Mouse (Mus musculus): Measurements from ENCODE around the gene Egflam.

Egflam gene

DNA sequence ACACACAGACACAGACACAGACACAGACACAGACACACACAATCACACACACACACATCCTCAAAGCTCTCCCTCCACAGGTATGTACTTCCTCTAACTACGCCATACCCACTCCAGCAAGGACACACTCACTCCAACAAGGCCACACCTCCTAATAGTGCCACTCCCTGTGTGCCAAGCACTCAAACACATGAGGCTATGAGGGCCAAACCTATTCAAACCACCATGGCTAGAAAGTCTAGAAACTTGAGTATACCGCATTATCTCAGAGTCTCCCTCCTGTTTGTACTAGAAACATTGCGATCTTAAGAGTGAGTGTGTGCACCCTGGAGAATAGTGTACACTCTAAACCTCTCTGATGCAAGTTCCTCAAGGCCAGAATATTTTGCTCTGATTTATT is 182.3 kb downstream of the Egflam start:
- DNase-seq = no peak

DNA sequence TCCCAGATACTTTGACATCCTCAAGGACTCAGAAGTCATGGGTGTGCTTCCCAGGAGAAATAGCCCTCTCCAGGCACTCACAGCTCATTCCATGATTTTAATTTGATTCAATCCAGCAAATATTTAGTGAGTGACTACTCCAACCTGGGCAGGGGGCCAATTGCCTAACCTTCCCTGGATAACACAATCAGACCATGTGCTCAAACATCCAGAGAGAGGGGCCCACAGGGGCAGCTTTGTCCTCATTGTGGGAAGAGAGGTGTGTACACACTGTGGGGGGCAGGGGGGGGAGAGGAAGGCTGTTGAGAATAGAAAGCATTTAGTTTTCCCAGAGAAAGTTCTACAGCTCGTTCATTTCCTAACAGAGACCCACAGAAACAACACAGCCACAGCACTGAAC is 184.5 kb downstream of the Egflam start:
- no peak for DNase-seq

DNA sequence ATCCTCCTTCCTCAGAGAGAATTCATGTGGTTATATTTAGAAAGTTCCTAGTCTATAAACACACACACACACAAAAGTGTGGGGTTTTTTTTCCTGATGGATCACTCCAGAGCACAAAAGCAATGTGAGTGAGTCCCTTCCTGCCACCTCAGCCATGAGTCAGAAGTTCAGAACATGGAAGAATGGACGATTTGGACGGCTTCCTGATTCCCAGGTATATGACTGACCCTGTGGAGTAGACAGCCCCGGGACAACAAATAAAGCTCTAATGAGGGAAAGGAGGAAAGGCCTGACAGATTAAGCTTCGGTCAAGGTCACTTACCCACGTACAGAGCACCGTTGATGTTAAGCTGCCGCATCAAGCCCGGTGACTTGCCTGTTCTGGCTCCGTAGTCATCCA is 190.0 kb downstream of the Egflam start:
- DNase-seq = no peak

DNA sequence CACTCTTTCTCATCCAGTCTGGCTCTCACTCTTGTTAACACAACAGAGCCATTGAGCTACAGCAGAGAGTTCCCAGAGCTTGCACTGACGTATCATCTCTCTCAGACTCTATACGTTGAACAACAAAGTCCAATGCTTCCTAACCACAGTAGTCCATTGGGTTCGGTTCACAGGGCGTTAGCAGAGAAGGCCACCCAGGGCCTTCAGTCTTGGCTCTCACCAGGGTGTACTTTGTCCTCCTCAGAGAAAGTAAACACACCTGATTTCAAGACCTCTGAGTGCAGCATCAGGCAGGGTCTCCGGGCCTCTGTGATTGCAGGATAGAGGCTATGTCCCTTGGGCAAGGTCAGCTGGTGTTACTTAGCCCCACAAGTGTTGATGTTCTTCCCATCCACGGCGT is 190.9 kb downstream of the Egflam start:
- DNase-seq = no peak

DNA sequence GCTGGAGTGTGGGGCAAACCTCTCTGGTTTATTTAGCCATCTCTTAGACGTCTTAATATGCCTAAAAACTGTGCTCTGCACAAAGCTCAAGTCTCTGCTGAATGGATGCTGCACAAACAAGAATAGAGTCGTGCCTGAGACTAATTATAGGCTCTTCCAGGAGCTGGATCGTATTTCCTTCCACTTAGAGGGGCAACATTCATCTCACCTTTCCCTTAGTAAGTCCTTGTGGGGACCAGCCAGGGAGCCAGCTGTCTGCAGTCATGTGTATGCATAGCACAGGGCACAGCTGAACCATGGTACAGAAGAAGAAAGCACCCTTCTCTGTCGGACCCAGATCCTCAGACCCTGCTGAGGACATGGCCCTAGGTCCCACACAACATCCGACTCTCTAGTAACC is 192.1 kb downstream of the Egflam start:
- no peak for DNase-seq

DNA sequence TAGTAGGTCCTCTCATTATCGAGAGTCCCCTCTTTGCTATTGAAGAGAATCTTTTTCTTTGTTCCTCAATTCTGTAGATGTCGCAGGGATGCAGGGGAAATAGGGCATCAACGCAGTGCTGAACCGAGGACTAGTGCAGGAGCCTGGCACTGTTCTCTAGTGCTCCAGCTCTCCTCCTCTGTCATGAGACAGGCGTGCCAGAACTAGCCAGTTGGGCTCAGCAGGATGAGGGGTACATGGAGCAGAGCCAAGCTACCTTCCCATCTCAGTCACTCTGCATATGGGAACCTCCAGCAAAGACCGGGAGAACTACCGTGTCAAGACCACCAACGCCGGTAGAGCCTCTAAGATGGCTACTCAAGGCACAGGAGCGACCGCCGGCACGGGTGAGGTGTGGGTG is 193.3 kb downstream of the Egflam start:
- no peak for DNase-seq

DNA sequence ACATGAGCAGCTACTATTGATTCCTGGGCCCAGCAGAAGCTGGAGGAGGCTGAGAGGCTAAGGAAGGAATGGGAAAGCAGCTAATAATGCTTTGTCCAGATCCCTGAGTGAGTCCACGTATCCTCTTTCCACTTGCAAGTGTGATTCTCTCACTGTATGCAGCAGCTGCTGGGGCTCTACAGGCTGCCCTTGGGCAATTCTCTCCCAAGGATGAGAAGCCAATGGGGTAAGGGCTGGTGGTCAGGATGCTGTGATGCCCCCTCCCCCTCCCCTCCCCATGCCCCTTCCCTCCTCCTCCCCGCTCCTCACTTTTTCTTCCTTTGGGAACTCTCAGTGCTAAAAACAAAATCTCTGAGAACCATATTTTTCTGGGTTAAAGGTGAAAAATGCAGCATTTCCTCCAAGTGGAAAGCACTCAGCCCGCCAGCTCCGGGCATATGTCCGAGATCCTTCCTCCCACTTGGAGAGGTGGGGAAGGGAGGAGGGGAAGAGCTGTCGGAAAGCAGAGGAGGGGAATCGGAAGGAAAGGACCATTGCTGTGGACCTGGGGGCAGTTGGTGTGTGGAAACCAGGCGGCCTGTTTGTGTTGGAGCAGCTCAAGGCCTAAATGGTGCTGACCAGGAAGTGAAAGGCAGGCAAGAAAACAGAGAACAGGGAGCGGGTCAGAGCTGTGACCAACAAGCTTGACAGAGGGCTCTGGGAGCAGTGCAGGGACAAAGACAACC is 194.4 kb downstream of the Egflam start:
- no peak for DNase-seq

DNA sequence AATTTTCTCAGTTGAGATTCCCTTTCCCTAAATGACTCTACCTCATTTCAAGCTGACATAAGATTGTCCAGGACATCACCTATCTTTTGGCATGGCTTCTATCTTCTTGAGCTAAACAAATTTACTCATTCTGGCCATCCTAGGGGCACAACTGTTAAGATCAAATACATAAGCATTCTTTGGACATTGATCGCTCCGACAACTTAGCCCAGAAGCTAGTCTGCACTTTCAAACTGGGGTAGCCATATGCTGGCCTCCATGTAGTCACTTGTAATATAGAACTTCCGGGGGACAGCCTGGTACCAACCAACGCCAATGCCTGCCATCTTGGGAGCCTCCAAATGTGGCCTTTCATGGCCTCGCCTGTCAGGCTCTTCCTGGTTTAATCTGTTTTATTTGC is 195.2 kb downstream of the Egflam start:
- no peak for DNase-seq

DNA sequence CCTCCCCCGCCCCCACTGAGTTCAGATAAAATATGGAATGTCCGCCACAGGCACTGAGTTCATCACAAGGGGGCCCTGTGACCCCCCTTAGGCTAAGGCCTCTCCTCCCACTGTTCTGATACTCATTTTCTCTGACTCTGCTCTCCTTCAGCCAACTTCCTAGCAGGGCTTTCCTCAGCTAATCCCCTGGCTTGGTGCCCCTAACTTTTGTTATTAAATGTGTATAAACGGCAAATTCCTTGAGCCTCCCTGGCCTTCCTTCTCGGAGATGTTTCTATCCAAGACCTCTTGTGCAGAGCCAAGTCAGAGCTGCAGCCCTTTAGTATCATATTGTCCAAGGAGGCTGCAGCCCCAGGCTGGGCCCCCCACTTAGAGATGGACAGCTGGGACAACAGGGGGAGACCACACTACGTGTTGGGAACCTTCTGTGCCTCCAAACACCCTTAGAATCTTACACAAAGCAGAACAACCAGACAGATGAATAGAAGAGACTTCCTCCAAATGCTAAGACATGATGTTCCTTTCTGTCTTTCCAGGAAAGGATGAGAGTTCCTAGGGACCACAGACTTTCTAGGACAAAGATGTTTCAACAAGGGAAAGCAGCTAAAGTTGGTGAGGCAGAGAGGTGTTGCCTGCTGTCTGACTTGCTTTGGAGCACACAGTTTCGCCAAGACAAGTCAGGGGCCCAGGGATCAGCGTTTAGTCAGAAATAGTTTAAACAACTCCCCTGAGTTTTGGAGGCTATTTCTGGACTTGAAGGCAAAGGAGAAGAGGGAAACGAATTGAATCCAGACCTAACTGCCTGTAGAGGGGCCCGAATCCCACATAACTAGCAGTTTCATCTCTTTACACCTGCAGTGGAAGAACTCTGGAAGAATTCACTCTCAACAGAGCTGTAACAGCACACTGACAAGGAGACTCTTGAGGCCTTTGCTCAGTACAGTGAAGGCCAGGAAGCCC is 196.5 kb downstream of the Egflam start:
- DNase-seq = no peak

DNA sequence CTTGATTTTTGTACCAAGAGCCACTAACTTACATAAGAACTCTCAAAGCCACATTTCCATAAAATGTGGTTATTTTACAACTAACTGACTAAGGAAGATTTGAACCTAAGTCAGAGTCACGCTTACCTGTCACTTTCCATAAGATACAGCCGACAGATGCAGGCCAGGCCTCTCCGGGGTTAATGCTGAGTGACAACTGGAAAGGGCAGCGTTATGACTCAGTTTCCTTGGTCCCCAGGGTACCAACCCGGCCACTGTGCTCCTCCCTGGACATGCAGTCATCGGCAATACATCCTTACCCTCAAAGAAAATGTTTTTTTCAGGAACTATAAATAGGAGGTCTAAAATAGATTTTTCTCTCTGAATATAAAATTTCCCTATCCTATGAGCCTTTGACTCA is 197.9 kb downstream of the Egflam start:
- DNase-seq = no peak

DNA sequence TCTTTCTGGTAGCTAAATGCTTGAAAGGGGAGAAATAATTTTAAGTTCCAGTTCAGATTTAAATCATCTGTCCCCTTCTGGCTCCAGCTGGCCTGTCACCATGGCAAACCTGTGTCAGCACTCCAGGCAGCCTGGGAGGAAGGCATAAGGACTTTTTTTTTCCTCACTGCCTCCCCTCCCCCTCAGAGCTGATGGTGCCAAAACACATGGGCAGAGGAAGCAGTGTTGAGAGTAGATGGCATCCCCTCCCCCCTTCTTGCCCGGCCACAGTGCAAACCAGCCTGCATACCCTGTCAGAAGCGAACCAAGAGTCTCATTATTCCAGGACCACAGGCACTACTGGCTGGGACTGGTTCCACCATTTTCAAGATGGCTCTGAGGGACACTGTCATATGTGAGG is 199.4 kb downstream of the Egflam start:
- peak; percentile 11 for DNase-seq

DNA sequence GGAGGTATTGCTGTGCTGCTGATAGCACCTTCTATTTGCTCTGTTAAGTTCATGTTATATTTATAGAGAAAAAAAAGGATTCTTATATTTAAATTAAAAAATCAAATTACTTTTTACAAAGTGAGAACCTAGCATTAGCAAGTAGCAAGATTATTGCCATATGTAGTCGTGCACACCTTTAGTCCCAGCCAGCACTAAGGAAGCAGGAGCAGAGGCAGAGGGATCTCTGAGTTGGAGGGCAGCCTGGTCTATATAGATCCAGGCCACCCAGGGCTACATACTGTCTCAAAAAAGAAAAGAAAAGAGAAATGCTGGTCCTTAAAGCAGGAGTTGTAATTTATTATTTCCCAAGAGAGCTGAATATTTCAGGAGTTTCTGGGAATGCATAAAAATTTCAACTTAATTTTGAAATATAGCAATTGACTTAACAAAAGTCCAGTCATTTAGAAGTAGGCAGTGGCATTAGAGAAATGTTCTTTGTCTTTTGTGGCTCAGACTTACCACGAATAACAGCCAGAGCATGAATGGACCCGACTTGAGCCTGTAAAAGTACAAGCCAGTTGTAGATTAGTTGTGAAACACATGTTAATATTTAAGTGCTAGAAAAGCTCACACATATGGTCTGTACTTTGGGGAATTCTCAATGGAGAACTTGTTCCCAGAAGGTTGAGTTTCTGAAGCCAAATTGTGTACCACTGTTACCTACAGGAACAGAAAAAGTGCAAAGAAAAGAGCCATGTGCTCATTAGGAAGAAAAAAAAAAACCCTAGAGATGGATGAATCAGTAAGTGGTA is 200.3 kb downstream of the Egflam start:
- no peak for DNase-seq

DNA sequence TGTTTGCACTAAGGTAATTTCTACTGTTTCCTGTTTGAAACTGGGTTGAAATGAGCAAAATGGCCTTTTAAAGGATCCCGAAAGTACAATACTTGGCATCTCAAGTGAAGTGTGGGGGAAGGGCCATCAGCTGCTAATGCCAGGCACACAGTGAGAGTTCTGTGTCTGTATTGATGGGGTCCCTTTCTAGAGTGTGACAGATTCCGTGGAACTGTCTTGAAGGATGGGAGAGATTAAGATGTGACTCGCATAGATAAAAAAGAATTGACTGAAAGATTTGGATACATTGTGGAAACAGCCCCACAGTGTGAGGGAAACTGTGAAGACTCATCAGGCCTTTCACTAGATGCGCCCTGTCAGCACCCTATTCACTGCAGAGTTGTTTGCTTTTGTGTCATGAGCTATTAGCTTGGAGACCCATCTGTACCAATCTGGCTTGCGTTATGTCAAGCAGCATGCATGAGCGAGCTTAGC is 203.4 kb downstream of the Egflam start:
- no peak for DNase-seq

DNA sequence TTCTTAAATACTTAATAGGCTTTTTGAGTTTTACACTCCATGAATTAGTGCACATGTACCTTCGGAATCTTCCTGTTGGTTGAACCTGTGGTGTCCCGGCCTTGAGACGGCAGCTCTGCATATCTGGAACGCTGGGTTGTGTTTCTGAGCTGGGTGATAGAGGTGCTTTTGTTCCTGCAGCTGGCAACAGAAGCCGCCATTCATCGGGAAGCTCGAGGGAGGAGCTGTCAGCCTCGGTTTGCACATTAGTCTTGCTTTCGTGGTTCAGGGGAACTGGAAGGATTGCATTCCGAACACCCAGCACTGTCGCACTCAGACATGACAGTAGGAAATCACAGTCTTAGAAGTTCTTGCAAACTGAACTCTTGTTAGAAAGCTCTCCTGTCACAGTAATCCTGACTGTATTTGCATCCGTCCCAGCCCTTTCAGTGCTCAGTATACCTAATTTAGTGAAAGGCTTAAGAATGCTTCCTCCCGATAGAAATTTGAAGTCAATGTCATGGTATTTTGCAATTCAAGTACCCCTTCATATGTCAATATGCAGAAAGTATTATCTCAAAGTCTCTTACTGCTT is 204.0 kb downstream of the Egflam start:
- peak; percentile 20 for DNase-seq

DNA sequence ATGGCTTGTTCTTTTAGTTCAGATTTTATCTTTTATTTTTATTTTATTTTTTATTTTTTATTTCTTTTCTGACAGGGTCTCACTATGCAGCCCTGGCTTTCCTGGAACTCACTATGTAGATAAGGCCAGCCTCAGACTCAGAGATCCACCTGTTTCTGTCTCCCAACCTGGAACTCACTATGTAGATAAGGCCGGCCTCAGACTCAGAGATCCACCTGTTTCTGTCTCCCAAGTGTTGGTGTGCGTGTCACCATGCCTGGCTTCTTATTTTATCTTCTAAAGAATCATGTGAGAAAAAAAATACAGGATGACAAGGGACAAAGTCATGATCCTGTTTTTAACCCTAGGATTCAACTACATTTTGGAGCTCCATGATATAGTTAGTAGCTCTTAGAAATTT is 205.6 kb downstream of the Egflam start:
- no peak for DNase-seq

DNA sequence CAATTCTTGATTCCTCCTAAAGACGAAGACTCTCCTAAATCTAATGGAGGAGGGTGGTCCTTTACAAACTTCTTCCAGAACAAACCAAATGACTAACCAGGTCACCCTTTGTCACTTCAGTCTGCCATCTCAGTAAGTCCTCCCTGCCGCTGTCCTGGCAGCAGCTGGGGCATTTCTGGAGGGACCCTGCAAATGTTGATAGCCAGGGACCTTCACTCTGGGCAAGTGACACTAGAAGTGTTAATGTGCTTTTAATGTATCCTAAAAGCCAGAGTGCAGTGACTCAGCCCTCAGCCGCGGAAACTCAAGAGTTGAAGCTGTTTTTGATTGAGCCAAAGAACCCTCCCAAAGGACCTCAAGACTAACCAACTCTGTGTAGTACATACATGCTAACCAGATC is 207.1 kb downstream of the Egflam start:
- no peak for DNase-seq

DNA sequence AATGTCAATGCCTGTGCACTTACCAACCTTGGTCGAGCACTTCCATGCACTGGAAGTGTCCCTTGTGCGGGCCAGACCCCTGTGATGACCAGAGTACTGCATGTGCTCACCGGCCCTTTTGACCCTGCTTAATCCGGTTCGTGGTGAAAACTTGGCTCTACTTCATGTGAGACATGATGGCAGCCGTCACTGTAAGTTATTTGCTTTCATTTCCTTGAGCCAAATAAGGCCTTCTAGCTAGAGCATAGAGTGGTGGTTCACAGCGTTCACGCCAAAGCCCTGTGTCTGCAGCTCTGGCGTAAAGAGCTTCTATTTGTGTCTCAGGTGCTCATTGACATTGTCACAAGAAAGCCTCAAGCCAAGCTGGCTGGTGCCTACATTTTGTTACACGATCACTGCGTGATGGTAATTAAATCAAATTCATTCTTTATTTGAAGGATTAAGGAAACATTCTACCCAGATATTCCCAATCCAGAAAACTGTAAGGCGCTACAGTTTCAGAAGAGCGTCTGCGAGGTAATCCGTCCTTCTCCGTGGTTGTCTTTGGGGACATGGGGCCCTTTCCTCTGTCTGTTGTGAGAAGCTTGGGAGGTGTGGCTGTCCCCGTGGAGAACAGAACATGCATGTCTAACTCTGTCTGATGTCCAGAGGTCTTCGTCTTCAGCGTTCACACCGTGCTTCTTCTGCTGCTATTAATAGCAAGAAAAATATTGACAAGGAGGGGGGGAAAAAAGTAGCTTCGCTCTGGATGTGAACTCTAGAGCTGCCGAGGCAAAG is 208.3 kb downstream of the Egflam start:
- DNase-seq = no peak

DNA sequence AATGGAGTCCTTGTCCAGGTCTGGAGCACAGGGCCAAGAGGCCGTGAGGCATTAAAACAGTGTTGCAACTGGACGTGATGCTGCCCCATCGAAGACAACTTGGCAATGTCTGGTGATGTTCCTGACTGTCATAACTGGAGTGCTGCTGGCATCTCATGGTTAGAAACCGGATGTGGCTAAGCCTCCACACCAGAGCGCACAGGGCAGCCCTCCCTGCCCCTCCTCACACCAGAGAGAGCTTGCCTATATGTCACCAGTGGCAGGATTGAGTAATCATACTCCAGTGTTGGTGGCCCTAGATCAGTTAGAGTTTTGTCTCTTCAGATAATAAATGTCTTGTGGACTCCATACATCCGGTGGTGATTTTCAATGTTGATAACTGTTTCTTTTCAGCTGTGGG is 210.5 kb downstream of the Egflam start:
- DNase-seq = no peak

DNA sequence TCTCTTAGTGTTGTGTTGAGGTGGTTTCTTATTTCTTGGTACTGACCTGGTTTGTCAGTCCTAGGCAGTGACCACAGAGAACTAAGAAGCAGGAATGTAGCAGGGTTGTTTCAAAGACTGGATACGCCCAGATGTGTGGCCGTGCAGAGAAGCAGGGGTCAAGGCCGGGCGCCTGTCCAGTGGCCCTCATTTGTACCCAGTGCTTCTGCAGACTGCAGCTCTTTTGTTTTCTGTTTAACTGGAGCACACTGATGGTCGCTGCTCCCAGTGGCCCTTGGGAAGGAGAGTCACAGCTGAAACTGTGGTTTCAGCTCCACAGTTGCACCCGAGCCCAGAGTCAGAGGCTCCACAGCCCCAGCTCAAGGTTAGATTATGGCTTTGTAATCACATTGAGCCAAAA is 217.6 kb downstream of the Egflam start:
- DNase-seq = peak; percentile 10

DNA sequence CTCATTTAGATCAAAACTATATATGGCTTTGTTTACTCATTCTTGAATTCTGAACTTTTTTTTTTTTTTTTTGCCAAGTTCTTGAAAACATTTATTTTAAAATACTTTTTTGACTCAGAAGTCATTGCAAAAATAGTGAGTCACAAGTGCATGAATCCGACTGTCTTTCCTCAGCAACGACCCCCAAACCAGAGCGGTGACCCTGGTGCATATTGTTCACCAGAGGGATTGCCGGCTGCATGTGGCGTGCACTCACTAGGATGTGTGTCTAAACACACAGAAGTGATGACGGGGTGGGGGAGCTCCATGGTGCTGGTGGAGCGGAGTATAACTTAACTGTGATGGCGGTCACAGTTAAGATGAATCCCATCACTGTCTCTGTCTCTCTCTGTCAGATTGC is 224.4 kb downstream of the Egflam start:
- DNase-seq = no peak

DNA sequence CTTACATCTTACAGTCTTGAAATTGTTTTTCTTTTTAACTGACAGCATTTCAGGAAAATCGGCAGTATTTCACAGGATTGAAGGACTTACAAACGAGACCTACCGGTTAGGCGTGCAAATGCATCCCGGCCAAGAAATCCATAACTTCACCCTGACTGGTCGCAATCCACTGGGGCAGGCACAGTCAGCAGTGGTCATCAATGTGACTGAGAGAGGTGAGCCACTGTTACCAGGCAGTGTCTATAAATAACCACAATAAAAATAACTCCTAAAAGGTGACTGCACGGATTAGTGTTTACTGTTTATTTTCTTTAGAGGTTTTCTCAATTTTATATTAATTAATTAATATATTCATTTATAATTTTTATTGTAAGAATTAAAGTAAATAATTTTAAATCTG is 224.8 kb downstream of the Egflam start:
- DNase-seq = no peak

DNA sequence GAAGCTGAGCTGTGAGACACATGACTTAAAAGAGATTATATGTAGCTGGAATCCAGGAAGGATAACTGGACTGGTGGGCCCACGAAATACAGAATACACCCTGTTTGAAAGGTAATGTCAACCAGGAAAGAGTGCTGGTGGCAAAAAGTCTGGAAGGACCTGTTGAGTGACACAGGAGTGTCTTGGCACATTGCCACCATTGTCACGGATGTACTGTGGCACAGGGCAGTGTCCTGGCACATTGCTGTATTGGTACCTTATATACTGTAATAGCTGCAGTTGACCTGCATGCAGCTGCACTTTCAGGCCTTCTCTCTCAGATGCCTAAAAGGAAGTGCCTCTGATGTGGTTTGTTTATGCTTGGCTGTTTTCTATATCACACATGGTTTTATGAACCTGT is 225.3 kb downstream of the Egflam start:
- DNase-seq = no peak
